Mouse (Mus musculus) limb, embryonic 15.5 days (tissue): ENCODE data around the gene Wee2. TPM values are rescaled to one million over a fixed set of nuclear protein-coding genes. Genes with fewer than 3 reads are reported as not detected.

Experiments
- ATAC-seq: fragments of 200-750 bp; cut with Nextera tagmentation; 2 replicates; pipeline ENCODE4 v1.8.0; 2017; ENCODE audit warnings: low read depth, moderate TSS enrichment; ENCODE audit not compliant: insufficient number of reproducible peaks, low FRiP score, low TSS enrichment
- H3K27ac ChIP-seq: fragments of 300-500 bp; sonication (generic); 2 replicates; pipeline ENCODE4 v1.5.1; 2015; ENCODE audit warnings: moderate library complexity, mild to moderate bottlenecking, inconsistent platforms
- H3K27me3 ChIP-seq: fragments of 300-500 bp; sonication (generic); 2 replicates; pipeline ENCODE4 v1.6.1; 2015; ENCODE audit warnings: inconsistent platforms
- H3K36me3 ChIP-seq: fragments of 300-500 bp; sonication (generic); 2 replicates; pipeline ENCODE4 v1.6.1; 2015; ENCODE audit warnings: inconsistent platforms
- H3K4me1 ChIP-seq: fragments of 300-500 bp; sonication (generic); 2 replicates; pipeline ENCODE4 v1.6.1; 2015; ENCODE audit warnings: inconsistent platforms
- H3K4me2 ChIP-seq: fragments of 300-500 bp; sonication (generic); 2 replicates; pipeline ENCODE4 v1.6.1; 2015; ENCODE audit warnings: mild to moderate bottlenecking, inconsistent platforms
- H3K4me3 ChIP-seq: fragments of 300-500 bp; sonication (generic); 2 replicates; pipeline ENCODE4 v1.5.1; 2015; ENCODE audit warnings: mild to moderate bottlenecking, inconsistent platforms
- H3K9ac ChIP-seq: fragments of 300-500 bp; sonication (generic); 2 replicates; pipeline ENCODE4 v1.6.1; 2015; ENCODE audit warnings: inconsistent platforms
- H3K9me3 ChIP-seq: fragments of 300-500 bp; sonication (generic); 2 replicates; pipeline ENCODE4 v1.6.1; 2016; ENCODE audit warnings: inconsistent platforms
- WGBS: fragments of 180-500 bp; shearing (Covaris S2); methylation state at CpG from one replicate; pipeline ENCODE4 v1.1.7; 2015; 5-methylcytosine and 5-hydroxymethylcytosine counted together
- polyA plus RNA-seq: library from polyadenylated mRNA; unstranded; fragments of >200 nt; fragmentation: Nextera tagmentation; extraction: Ambion mirVana; gene quantifications from 2 replicates; pipeline ENCODE4 v1.2.1, GENCODE M21; 2015

Wee2 gene
- polyA plus RNA-seq, 1 experiment from 2014 or later = not detected

DNA sequence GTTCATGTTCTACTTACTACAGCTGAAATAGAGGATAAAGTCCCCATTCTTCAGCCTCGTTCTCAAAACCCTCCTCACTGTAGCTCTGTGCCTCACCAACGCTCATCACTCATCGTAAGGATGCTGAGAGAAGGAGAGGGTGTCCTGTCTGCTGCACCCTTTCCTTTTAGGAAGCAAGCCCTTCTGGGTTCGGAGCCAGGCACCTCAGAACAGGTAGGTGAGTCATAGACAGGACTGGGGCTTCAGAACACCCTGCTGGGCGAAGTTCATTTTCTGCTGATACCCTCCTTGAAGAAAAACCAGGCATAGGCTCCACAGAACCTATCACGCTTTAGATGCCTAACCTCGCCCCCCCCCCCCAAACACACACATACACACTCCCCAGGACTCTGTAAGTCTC lies 11.4 kb upstream of the Wee2 start:
- WGBS = 86% methylated on average over 7 of the region's 7 CpGs
- Histone ChIP-seq H3K27me3 (no peaks in the 10 kb centered on the region), H3K4me1 (0 out of 2 replicates have a peak, but pooled peaks cover 6% of the 10 kb centered on the region), H3K4me2 (no peak overlapping the region), H3K9ac (no peak overlapping the region), H3K4me3 (no peak overlapping the region), H3K27ac (no peak overlapping the region), H3K36me3 (no peaks in the 10 kb centered on the region), H3K9me3 (no peaks in the 10 kb centered on the region)
- ATAC-seq = no peak

DNA sequence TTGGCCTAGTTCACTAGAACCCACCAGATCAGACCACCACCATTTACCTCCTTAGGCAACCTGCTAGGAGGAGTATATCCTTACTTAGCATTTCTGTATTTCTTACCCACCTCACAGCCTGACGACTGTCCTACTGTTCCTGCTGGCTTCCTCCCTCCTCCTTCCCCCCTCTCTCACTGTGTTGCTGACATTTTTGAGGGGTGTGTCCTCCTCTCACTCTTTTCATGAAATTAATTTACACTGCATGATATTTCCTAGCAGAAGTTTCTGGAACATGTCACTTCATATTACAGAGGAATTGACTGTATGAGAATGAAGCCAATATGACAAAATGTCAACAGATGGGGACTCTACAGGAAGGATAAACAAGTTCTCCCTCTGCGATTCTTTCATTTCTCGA lies 10.2 kb upstream of the Wee2 start:
- Histone ChIP-seq H3K36me3 (no peaks in the 10 kb centered on the region), H3K27me3 (no peaks in the 10 kb centered on the region), H3K27ac (no peak overlapping the region), H3K9me3 (no peaks in the 10 kb centered on the region), H3K4me3 (no peak overlapping the region), H3K9ac (no peak overlapping the region), H3K4me2 (no peak overlapping the region), H3K4me1 (0 out of 2 replicates have a peak, but pooled peaks cover 6% of the 10 kb centered on the region)
- WGBS = 75% methylated on average over 3 of the region's 3 CpGs
- ATAC-seq = no peak

DNA sequence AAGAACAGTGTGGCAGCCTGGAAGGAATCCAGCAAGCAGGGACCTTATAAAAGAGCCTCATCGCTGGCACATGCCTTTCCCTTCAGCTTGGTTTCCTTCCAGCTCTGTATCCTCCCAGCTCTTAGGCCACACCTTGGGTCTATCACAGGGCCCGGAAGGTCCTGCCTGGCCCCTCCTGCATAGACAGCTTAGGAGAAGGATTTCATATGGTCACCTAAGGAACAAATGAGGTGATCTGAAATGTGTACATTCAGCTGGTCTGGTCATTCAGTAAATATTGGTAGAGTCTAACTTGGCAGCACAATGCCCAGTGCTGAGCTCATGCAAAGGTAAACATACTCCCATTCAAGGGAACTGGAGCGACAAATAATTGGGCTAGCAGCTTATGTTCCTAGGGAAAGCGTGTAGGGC lies 9.4 kb upstream of the Wee2 start:
- no peak overlapping the region for H3K4me2 ChIP-seq
- 82% methylated on average over 4 of the region's 4 CpGs for WGBS
- ATAC-seq = no peak
- H3K9ac ChIP-seq = no peak overlapping the region
- no peaks in the 10 kb centered on the region for H3K9me3 ChIP-seq
- no peaks in the 10 kb centered on the region for H3K36me3 ChIP-seq
- peaks cover 8% of the 10 kb centered on the region; the same call in 1 of the 2 replicates for H3K4me1 ChIP-seq
- H3K4me3 ChIP-seq = no peak overlapping the region
- H3K27me3 ChIP-seq = no peaks in the 10 kb centered on the region
- H3K27ac ChIP-seq = no peak overlapping the region

DNA sequence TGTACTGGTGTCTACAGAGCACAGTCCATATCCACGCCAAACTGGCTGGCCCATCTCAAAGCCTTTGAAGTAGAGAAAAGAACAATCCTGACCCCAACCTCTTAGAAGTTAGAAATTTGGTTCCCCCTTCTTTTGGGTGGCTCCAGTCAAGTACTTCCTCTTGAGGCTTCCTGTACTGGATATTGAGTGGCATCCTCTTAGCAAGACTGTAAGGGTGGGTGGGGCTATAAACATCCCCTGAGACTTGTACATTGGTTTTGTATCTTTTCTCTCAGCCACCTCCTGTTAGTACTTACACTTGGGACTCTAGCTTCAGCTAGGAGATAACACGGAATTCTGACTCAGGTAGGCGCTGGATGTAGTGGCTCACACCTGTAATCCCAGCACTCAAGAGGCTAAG lies 8.6 kb upstream of the Wee2 start:
- ATAC-seq = no peak

DNA sequence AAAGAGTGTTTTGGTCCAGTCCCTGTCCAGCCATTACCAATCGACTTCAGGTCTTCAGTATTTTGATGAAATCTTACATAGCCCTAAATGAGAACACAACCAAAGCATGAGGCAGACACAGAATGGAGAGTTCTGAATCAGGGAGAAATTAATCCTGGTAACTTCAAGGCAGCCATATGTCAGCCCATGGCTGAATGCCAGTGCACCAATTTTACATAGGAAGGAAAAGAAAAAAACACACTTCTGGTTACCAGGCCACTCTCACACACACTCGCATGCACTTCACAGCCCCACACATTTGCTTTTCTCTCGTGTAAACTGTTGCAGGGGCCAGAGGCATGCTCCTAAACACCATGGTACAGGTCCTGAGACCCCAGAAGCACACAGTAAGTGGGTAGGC lies 8.0 kb upstream of the Wee2 start:
- H3K27me3 ChIP-seq = no peaks in the 10 kb centered on the region
- H3K4me3 ChIP-seq = no peak overlapping the region
- H3K9me3 ChIP-seq = no peaks in the 10 kb centered on the region
- H3K9ac ChIP-seq = no peak overlapping the region
- no peaks in the 10 kb centered on the region for H3K36me3 ChIP-seq
- no peak for ATAC-seq
- H3K4me1 ChIP-seq = peaks cover 14% of the 10 kb centered on the region
- H3K27ac ChIP-seq = no peak overlapping the region
- WGBS = 61% methylated on average over 3 of the region's 3 CpGs
- H3K4me2 ChIP-seq = no peak overlapping the region

More for the DNA sequence above, 8.6 kb upstream of the Wee2 start:
- Histone ChIP-seq H3K36me3 (no peaks in the 10 kb centered on the region), H3K27ac (no peak overlapping the region), H3K4me1 (peaks cover 14% of the 10 kb centered on the region), H3K9me3 (no peaks in the 10 kb centered on the region), H3K4me2 (no peak overlapping the region), H3K27me3 (no peaks in the 10 kb centered on the region), H3K4me3 (no peak overlapping the region), H3K9ac (no peak overlapping the region)
- 91% methylated on average over 3 of the region's 3 CpGs for WGBS

DNA sequence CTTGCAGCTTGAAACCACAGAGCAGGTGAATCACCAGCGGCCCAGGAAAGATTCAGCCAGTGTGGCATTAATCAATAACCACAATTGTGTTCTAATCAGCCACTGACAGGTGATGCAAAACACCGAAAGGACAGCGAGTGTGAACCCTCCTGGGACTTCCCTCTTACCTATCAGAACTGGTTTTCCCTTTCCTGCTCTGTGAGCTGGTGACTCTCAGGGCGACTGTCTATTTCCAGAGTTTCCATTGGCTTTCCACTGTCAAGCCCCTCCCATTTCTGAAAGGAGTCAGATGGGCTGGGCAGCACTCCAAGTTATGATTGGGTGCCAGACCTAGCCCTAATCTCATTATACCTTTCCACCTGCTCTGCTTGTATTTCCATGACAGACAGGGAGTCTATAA lies 7.5 kb upstream of the Wee2 start:
- H3K9me3 ChIP-seq = no peaks in the 10 kb centered on the region
- peaks cover 16% of the 10 kb centered on the region for H3K4me1 ChIP-seq
- no peak overlapping the region for H3K27ac ChIP-seq
- H3K9ac ChIP-seq = no peak overlapping the region
- no peak overlapping the region for H3K4me2 ChIP-seq
- no peak overlapping the region for H3K4me3 ChIP-seq
- no peaks in the 10 kb centered on the region for H3K27me3 ChIP-seq
- 62% methylated on average over 4 of the region's 4 CpGs for WGBS
- no peak for ATAC-seq
- H3K36me3 ChIP-seq = no peaks in the 10 kb centered on the region

DNA sequence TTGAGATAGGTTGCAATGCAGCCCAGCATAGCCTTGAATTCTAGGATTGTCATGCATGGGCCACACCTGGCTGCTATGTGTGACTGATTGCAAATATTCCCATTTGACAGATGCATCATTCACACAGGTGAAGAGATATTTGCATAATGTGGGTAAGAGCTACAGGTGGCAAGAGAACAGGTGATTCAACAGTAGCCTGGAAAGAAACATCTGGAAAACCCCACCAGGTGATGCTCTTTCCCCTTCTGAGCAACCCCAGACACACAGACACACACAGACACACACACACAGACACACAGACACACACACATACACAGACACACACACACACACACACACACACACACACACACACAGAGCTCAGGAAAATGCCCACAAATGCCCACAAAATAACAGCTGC lies 7.1 kb upstream of the Wee2 start:
- Histone ChIP-seq H3K4me1 (peaks cover 16% of the 10 kb centered on the region), H3K27ac (no peak overlapping the region), H3K9me3 (no peaks in the 10 kb centered on the region), H3K36me3 (no peaks in the 10 kb centered on the region), H3K9ac (no peak overlapping the region), H3K27me3 (no peaks in the 10 kb centered on the region), H3K4me3 (no peak overlapping the region), H3K4me2 (no peak overlapping the region)
- no peak for ATAC-seq

DNA sequence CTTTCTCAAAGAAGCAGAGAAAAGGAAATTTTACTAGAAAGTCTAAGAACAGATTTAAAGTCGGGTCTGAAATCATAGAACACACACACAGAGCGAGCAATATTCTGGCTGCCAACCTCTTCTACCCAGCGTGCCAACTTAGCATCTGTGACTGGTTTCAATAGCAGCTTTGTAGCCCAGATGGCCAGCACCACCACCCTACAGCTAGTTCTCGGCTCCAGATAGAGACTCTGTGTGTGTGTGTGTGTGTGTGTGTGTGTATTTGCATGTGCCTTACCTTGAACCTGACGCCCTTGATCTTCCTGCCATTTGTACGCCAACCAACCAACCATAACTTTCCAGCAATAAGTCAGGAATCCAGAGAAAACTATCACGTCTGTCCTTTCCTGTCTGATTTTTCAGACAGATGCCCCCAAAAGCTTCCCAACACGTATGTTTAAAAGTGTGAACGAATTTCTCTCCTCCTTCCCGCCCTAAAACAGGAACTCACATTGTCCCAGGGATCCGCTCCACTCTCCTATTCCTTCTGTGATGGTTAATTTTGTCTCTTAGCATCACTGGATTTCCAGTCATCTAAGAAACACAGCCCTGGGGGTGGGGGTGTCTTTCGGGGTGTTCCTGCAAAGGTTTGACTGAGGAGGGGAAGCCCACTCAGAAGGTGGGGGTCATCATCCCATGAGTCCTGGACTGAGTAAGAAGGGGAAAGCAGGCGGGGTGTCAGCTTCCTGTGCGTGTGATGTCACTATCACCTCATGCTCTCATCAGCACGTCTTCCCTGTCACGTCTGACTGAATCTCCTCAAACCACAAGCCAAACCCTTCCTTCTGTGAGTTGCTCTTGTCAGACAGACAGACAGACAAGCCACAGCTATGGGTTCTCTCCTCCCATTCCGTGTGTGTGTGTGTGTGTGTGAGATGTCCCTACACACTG lies 6.3 kb upstream of the Wee2 start:
- H3K4me1 ChIP-seq = peaks cover 16% of the 10 kb centered on the region
- WGBS = 79% methylated on average over 17 of the region's 17 CpGs
- H3K9ac ChIP-seq = no peak overlapping the region
- no peaks in the 10 kb centered on the region for H3K9me3 ChIP-seq
- no peak overlapping the region for H3K4me3 ChIP-seq
- H3K4me2 ChIP-seq = no peak overlapping the region
- H3K27ac ChIP-seq = no peak overlapping the region
- no peak for ATAC-seq
- H3K27me3 ChIP-seq = 0 out of 2 replicates have a peak, but pooled peaks cover 3% of the 10 kb centered on the region
- no peaks in the 10 kb centered on the region for H3K36me3 ChIP-seq

DNA sequence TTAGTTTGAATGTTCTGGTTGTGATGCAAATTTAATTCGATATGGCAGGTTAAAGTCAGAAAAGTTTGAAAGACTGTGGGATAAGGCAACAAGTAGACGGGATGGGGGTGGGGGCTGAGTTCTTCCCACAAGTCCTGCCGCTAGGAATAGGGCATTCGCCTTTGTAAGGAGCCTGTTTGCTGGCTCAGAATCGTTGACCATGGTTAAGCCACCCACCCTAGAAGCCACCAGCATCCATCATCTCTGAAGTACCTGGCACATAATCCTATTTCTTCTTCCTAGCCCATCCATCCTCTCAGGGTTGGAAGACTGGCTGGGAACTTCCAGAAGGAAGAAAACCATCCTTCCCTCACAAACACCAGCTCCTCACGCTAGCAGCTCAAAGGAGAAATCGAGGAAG lies 4.2 kb upstream of the Wee2 start:
- Histone ChIP-seq H3K4me3 (peak overlapping the region; percentile 80), H3K9ac (no peak overlapping the region), H3K4me1 (peaks cover 16% of the 10 kb centered on the region), H3K27ac (no peak overlapping the region), H3K27me3 (peaks cover 12% of the 10 kb centered on the region; the same call in 1 of the 2 replicates), H3K9me3 (no peaks in the 10 kb centered on the region), H3K36me3 (no peaks in the 10 kb centered on the region), H3K4me2 (peak overlapping the region; percentile 92)
- no peak for ATAC-seq
- 11% methylated on average over 7 of the region's 7 CpGs for WGBS

DNA sequence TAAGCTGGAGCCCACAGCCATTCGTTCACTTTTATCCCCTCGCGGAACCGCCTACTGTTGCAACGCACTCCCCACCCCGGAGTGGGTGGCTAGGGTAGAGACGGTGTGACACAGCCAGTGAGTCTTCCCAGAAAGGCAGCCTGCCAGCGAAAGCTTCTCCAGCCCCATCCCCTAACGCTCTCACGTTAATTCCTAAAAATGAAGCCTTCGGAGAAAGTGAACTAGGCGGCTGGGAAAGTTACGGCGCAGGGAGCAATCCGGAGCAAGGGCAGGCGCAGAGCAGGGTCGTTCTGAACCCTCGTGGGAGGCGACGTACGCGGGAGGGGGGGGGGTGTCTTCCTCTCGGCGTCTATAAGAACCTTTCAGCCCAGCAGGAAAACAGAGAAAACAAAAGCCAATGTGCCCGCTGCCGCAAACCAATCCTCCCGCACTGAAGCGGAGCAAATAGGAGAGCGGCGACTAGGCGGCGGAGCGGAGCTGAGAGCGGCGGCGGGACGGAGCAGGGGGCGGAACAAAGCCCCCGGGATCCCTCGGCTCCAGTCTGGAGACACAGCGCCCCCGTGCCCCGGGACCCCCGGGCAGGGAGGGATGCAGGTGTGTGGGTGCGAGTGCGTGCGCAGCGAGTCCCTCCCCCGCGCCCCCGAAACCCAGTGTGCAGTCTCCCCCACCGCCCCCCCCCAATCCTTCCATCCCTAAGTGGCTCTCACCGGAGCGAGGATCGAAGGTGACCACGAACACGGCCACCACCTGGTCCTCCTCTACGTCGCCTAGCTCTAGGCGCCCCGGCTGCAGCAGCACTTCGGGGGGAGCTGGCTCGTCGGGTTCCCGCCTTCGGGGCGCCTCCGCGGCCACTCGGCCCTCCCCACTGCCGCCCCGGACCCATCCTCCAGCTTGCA lies 3.5 kb upstream of the Wee2 start:
- ATAC-seq = peak; percentile 45; the same call in 1 of the 2 replicates
- H3K9me3 ChIP-seq = no peaks in the 10 kb centered on the region

DNA sequence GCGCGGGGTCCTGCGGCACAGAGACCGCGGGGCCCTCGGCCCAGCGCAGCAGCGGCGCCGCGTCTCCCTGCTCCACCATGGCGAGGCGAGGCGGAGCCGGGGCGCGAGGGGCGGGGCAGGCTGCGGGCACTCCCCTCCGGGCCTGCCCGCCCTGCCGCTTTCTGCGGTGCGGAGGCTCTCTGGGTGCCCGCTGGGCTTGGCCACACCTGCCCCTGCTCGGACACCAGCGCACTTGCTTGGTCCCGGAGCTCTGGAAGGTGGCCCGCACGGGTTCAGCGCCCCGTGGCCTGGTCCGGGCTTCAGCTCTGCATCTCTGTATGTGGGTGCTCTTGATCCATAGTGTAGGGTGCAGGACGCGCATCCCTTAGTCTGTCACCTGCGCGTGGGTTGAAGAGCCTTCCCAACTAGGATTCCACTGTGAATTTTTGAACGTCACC lies 2.8 kb upstream of the Wee2 start, which contains the start of gene E330009J07Rik:
TSS of gene E330009J07Rik (minus strand) at position 89 of the 437 bp plus-strand sequence.
- ATAC-seq = peak; percentile 75
- Histone ChIP-seq H3K27me3 (peaks cover 22% of the 10 kb centered on the region), H3K9me3 (no peaks in the 10 kb centered on the region), H3K27ac (peak within 1 kb of the TSS; percentile 77), H3K4me2 (peak within 1 kb of the TSS; percentile 92), H3K36me3 (no peaks in the 10 kb centered on the region), H3K9ac (peak within 1 kb of the TSS; percentile 61), H3K4me1 (peaks cover 15% of the 10 kb centered on the region), H3K4me3 (peak within 1 kb of the TSS; percentile 80)
- WGBS = under 1% methylated on average over 37 of the region's 38 CpGs

More for the DNA sequence above, 3.5 kb upstream of the Wee2 start:
- H3K27me3 ChIP-seq = peaks cover 17% of the 10 kb centered on the region
- no peaks in the 10 kb centered on the region for H3K36me3 ChIP-seq
- under 1% methylated on average over 72 of the region's 72 CpGs for whole genome bisulfite sequencing
- peak overlapping the region; percentile 61 for H3K9ac ChIP-seq
- H3K27ac ChIP-seq = peak overlapping the region; percentile 77
- H3K4me1 ChIP-seq = peaks cover 16% of the 10 kb centered on the region
- peak overlapping the region; percentile 92 for H3K4me2 ChIP-seq
- H3K4me3 ChIP-seq = peak overlapping the region; percentile 80
